Mouse (Mus musculus): ENCODE results near the gene Cdk14.

GRCm38 (mm10) chr5:5266787-5267126, 153.4 kb downstream of the Cdk14 start:
- TF ChIP-seq CTCF (conservative IDR thresholded peaks at IDR 0.05; ENCODE audit: insufficient read depth, insufficient read length, low read depth, low read length) (no peak), POLR2A (IDR thresholded peaks at IDR 0.05; ENCODE audit: low read depth, low read length) (no peak)

Data from kidney, adult 2 months (tissue).